Mouse (Mus musculus) spleen, postnatal 14 days (tissue): ENCODE measurements around the gene Anxa4.

Source experiments
- DNase-seq, 2 experiments: peaks; one replicate each; pipeline ENCODE4 v3.0.0; 2021 to 2022; ENCODE audit warnings: low spot score in 2 of 2

Gene Anxa4

DNA sequence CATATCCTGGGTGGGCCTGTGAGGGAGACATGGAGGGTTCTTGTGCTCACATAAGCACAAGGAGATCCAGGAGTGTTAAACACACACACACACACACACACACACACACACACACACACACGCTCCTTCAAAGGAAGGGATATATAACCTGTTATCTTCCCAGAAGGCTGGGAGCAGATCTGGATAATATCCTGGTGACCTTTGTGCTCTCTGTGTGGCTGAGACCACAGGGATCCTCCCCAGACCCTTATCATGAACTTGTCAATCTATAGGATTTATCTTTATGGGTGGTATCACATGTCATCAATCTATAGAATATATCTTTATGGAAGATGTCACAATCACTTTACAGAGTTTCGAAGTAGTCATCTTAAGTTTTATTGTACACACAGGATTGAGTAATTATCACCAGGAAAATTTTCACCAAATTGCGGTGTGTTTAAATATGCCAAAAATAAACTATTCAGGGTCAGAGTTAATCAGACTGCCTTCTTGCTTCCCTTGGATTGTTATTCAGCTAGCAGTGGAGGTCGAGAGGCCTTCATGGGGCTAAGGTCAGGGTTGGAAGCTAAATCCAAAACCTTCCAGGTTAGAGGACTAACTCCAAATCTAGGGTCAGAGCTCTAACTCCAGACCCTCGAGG, 40.4 kb downstream of the Anxa4 start:
- DNase-seq, result no peak

DNA sequence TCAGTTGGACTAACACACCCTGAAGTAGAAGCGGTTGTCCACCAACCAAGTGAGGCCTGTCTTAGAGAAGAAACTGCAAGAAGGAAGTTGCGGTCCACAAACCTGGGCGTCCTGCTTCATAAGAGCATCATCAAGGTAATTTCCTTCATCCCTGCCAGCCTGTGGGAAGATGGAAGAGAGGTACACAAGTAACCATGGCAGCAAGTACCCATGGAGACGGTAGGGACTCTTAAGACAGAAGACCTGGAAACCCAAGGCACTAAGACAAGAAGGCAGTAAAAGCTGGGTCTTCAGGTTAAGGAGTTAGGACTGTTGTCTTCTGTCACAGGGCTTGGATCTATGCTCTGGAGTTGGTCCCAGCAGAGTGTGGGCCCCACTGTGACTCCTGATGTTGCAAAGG, 42.4 kb downstream of the Anxa4 start:
- DNase-seq, result no peak

DNA sequence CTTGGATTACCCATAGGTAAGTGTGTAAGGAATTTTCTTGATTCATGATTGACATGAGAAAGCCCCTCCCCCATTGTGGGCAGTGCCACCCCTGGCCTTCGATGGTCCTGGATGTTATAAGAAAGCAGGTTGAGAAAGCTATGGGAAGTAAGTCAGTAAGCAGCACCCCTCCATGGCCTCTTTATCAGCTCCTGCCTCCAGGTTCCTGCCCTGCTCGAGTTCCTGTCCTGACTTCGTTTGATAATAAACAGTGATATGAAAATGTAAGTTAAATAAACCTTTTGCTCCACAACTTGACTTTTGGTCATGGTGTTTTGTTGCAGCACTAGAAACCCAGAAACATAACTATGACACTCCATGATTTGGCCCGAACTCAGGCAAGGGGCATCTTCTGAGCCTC, 43.6 kb downstream of the Anxa4 start:
- no peak for DNase-seq

DNA sequence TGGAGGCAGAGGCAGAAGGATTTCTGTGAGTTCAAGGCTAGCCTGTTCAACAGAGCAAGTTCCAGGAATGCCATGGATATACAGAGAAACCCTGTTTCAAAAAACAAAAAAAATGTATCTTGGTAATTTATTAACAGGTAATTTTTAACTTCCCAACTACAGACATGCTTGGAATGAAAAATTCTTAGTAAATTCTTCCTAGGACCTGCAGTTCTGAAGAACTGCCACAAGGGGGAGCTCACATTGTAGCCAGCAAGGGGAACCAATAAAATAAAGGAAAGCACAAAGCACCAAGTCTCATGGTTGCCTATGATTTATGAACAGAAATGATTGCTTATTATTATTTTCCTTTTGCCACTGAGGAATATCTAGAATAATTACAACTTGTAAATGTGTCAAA, 46.2 kb downstream of the Anxa4 start:
- DNase-seq, result peak in 1 of 2 experiments; percentile 28

DNA sequence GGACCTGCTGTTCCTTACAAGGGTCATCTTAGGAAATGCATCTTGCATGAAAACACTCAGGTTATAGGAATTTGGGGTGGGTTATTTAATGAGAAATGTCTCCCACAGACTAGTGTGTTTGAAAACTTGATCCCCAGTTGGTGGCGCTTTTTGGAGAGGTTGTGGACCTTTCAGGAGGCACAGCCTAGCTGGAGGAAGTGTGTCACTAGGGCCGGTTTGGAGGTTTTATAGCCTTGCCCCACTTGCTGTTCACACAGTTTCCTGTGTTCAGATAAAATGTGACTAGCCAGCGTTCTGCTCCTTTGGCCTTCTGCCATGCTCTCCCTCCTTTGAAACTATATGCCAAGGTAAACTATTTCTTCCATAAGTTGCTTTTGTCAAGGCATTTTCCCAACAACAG, 52.7 kb downstream of the Anxa4 start:
- DNase-seq, result no peak

DNA sequence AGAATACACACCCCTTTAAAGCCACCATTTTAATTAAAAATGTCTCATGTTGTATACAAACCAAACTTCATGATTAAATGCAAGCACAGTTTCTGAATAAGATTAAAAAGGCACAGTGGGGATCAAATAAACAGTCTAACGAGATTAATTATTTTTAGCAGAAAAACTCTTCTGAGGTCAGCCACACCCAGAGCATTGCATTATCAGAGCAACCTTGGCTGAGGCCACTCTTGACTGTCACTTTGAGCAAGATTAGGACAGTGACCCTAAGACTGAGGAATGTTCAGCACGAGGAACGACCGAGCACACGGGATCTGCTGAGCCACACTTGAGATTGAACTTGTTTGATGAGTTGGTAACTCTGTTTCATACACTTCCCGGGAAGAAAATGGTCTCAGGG, 56.6 kb downstream of the Anxa4 start:
- DNase-seq, result no peak

DNA sequence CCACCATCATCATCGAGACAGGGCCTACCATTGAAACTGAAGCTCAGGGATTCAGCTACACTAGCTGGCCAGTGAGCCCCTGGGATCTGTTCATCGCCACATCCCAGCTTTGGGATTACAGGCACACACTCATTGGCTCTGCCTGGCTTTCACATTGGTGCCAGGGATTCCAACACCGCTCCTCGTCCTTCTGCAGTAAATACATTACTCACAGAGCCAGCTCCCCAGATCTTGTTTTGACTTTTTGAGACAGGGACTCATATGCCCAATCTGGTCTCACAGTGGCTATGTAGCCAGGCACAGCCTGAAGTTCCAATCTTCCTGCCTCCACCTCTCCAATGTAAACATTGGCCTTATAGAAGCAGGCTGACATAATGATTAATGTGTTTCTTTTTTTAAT, 57.1 kb downstream of the Anxa4 start:
- DNase-seq, result no peak

DNA sequence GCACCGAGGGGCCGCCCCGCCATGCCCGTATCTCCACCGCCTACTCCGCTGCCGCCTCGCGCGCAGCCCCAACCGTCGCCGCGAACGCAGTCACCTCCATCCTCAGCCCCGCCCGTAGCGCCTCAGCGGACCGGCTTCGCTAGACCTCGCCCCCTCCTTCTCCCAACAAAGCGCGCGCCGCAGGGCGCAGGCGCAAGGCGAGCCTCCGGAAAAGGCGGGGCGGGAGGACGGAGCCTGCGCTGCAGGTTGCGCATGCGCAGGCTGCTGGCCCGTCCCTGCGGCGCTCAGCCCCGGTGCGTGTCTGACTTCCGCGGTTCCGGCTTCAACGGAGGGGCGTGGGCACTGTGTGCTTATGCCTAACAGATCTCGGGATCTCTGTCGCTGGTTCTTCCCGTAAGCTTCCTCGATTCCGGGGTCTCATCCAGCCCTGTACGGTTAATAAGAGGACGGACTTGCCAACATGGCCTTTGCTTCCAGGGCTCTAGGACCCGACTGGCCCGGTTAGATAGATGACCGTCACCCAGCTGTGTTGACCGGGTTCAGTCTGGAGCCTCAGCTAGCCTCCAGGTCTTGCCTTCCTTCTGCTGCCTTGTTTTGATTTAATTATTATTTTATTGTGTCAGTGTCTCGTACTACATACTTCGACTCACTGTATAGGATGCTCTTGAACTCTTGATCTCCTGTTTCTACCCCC, 60.1 kb downstream of the Anxa4 start, which contains the start of gene Gmcl1:
Gene Gmcl1, minus strand, starts transcription at position 201 of the 694 bp plus-strand sequence.
- DNase-seq, result peak; percentile 93

DNA sequence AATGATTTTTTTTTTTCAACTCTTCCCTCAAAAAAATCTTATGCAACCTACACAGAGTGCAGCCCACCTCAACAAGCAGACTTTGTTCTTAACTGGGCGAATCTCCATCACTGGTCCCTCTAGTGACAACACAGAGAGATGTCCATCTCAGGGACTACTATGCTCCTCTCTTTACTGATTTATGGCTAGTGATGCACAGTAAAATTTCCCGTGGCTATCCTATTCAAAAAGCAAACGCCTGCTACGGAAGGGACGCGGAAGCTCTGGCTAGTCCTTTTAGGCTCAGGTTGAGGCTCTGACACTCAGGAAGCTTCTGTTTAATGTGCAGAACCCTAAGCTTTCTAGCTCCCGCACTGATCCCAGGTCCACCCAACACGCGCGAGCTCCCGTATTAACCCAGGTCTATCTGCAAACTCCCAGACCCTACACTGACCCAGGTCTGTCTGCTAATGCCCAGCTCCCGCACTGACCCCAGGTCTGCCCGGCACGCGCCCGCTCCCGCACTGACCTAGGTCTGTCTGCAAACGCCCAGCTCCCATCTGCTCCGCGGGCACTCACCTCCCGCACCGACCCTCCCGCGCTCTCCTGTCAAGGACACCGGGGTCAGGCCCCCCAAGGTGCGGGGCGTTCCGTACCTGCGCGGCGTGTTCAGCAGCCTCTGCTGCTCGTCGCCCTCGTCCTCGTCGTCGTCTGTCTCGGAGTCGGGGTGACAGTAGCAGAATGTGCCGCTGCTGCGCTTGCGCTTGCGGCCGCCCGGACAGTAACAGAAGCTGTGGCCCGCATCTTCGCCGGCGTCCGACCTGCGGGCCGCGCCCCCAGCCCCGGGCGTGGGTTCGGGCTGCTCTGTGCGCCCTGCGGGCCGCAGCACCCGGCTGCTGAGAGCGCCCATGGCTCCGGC, 60.9 kb downstream of the Anxa4 start:
- peak in 1 of 2 experiments; percentile 31 for DNase-seq

DNA sequence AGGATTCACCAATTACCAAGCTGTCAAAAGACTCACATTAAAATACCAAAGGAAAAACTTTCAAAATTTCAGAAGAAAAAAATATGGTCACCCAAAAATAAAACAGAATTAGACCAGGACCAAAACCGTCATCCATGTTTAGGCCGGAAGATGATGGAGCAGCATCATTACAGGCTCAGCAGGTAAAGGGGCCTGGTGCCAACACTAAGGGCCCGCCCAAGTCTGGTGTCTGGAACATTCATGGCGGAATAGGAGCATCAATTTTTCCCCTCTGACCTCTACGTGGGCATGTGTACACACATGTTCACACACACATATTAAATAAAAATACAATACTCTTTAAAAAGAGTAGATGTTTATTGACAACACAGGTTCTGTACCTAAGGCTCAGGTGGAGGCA, 64.7 kb downstream of the Anxa4 start:
- no peak for DNase-seq

DNA sequence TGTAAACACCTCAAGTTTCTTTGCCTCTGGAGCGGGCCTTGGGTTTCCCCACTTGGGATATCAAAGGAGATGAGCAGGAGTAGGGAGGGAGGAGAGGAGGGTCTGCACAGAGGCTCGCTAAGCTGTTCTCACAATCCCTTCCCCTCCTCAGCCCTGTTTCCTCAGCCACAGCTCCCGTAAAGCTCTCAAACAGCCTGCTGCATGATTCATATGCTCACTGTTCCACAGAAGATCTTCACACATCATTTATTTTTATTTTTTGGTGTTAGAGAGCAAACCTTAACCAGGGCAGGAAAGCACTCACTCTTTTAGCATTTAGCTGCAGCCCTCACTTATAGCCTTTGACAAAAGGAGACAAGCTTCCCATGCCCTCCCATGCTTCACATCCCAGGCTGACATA, 71.4 kb downstream of the Anxa4 start:
- no peak for DNase-seq

DNA sequence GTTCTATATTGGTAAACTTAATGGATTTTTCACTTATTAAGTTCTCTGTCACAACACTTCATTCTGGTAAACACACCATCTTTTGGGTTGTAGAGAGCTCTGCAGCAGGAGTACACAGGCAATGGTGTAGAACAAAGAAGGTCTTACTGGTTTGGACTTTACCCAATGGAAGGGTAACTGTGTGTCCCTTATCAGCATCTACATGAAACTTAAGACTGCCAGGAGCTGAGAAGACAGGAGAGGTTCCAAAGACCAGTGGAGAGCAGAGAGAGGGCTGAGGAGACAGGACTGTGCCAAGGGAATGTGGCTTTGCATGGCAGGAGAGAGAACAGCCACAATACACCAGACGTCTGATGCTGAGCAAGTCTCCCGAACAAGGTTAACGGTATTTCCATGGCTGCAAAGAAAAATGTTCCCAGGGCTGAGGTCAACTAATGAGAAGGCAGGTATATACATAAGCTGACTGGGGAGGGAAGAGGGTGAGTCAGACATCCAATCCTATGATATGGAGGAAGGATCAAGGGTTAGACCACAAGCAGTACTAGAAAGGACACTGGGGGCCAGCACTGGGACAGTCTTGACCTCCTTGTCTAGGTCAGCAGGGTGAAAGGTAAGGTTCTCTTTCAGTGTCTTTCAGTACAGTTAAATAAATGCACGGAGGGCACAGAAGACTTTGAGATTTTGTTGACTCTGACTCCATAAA, 85.2 kb downstream of the Anxa4 start:
- no peak for DNase-seq

DNA sequence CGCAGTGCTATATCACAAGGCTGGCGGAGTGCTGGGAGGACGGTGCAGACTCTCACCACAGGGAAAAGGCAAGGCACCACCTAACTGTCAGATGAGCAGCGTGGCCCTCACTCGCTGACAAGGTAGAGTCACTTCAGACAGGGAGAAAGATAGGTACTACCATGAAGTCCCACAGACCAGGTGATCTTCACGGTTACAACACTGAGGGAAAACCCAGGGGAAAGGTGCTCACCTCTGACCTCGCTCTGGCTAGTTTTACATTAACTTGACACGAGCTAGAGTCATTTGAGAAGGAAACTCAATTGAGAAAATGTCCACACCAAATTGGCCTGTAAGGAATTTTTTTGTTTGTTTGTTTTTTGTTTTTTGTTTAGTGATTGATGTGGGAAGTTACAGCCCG, 90.8 kb downstream of the Anxa4 start:
- DNase-seq, result no peak

DNA sequence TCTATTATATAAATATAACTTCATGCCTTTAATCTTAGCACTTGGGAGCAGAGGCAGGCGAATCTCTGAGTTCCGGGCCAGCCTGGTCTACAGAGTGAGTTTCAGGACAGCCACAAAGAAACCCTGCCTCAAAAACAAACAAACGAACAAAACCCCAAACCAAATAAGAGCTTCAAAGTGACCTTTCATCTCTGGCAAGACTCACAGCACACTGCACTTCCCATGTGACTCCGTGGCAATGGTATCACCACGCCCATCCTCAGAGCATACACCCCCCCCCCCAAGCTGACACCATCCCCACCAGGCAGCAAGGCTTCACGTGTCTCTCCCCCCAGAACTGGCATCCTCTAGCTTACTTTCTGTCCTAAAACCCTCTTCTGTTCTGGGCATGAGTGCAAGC, 95.5 kb downstream of the Anxa4 start:
- DNase-seq, result no peak

DNA sequence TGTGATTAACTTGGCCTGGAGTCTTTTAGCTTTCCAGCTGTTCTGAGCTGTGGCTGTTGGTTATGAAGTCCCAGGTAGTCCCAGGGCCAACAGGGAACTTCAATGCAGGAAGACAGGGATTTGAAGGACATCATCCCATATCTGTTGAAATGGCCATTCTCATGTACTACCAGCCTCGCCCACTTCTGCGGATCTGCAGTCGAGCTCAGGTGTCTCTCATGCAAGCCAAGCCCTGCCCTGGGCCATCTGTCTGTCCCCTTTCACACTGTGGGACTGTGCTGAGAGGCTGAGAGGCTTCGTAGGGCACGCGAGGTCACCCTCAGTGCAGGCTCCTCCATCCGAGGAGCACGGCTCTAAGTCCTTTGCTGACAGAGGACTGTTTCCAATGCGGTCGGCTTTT, 97.2 kb downstream of the Anxa4 start:
- no peak for DNase-seq

DNA sequence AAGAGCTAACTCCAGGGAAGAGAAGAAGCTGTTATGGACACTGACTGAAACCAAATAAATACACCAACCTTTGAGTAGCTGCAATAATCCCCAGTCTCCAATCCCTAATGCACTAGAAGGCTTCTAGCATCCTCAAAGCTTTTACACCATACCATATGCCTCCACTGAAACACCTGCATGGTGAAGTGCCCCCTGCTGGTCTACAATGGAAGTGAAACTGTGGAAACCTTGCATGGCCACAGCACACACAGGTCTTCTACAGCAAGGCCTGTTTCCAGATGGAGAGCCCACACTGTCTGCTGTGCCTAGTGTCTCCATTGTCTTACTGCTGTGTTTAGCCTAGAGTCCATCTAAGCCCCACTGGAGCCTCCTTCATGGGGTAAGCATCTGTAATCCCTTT, 98.9 kb downstream of the Anxa4 start:
- DNase-seq, result peak; percentile 22 to 65

DNA sequence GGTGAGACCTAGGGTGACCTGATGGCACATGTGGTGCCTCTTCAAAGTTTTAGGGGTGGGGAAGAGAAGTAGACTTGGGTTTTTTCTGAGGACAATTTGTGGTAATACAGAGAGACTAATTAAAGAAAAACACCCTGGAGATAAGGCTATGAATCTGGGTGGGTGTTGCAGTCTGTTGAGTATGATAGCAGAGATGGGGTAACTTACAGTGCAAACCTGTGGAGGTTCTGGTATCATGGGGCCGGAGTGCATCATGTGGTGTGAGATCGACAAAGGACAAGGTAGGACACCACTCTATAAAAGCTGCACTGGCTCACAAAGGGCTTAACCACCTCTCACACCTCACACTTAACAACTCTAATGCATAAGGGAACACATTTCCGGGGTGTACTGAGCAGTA, 103.7 kb downstream of the Anxa4 start:
- no peak for DNase-seq

DNA sequence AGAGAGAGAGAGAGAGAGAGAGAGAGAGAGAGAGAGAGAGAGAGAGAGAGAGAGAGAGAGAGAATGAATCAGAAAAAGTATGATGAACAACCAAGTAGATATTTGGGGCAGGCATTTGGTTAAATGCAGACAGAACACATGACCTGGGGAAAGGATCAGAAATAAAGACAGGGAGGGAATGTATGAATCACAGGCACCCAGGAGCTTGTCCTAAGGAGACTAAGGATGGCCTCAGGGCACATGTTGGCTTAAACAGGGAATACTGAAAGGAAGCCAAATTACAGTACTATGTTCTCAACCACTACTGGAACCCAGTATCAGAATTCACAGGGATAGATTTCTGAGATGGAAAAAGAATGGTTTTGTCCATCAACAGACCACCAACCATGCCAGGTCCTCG, 106.4 kb downstream of the Anxa4 start:
- no peak for DNase-seq
